Comparison of ENCODE assay signal across 8 mouse cellular contexts in the genomic region with DNA sequence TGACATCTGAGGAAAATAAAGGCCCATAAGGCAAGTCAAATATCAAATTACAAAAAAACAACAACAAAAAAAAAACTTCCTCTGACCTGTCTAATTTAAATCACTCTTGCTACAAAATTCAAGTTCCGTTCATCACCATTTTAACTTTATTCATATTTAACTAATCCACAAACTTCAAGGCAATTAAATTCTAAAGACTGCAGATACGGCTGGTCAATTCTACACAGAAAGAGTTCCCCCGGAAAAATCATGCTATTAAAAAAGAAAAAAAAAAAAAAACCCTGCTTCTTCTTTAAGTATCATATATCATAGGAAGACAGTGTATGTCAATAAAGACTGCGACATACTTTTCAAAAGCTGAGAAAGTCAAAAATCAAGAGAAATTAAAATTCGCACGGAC. TPM values are rescaled to one million over a fixed set of nuclear protein-coding genes. Genes with fewer than 3 reads are reported as not detected.
DNase-seq lines count a peak whose midpoint lies in the region; ATAC-seq and TF ChIP-seq lines count a peak whose summit lies in the region.
"Had no signal": no experiment of that assay in that cellular context is flagged by ENCODE, and none has a peak within 500 bp of the region (broad histone marks: within the 10 kb centered on the region; RNA-seq: fewer than 3 reads in every experiment).

No protein-coding gene starts in this region.

- peak overlapping the region; percentile 73 for H3K4me2 ChIP-seq in lung, postnatal 0 days (replicated peaks; ENCODE audit: low read depth, low read length)
- H3K4me2 ChIP-seq in forebrain, embryonic 12.5 days, result peak overlapping the region; percentile 69
- H3K4me2 ChIP-seq in limb, embryonic 14.5 days (replicated peaks; ENCODE audit: low read depth, low read length, severe bottlenecking), result peak overlapping the region; percentile 43
- peak overlapping the region; percentile 54 for H3K4me2 ChIP-seq in stomach, embryonic 15.5 days

- 15% methylated on average over 6 of the region's 6 CpGs for WGBS in lung, postnatal 0 days
- 26% methylated on average over 6 of the region's 6 CpGs for WGBS in forebrain, embryonic 12.5 days
- WGBS in limb, embryonic 14.5 days, result 15% methylated on average over 6 of the region's 6 CpGs
- 15% methylated on average over 6 of the region's 6 CpGs for WGBS in stomach, embryonic 15.5 days

- intact Hi-C loops in gastrocnemius, postnatal 14 days (cut with DNase I; ENCODE audit: low total_unique reads), result no loop called here

- peak overlapping the region; percentile 97 for H3K4me3 ChIP-seq in lung, postnatal 0 days (ENCODE audit: low read depth, low read length)
- peak overlapping the region; percentile 98 for H3K4me3 ChIP-seq in forebrain, embryonic 12.5 days (replicated peaks)
- H3K4me3 ChIP-seq in limb, embryonic 14.5 days (replicated peaks; ENCODE audit: low read length), result peak overlapping the region; percentile 81
- peak overlapping the region; percentile 100 for H3K4me3 ChIP-seq in stomach, embryonic 15.5 days (replicated peaks)

- H3K9me3 ChIP-seq in lung, postnatal 0 days (ENCODE audit: low read length), result no peaks in the 10 kb centered on the region
- no peaks in the 10 kb centered on the region for H3K9me3 ChIP-seq in forebrain, embryonic 12.5 days
- no peaks in the 10 kb centered on the region for H3K9me3 ChIP-seq in limb, embryonic 14.5 days (ENCODE audit: control insufficient read depth, low read length)
- no peaks in the 10 kb centered on the region for H3K9me3 ChIP-seq in stomach, embryonic 15.5 days

- no peak for TF ChIP-seq CTCF in lung, postnatal 0 days (IDR thresholded peaks at IDR 0.05)

- peak overlapping the region; percentile 100 for H3K27ac ChIP-seq in lung, postnatal 0 days (ENCODE audit: low read length)
- H3K27ac ChIP-seq in forebrain, embryonic 12.5 days, result peak overlapping the region; percentile 98; the same call in 1 of the 2 replicates
- H3K27ac ChIP-seq in limb, embryonic 14.5 days (replicated peaks; ENCODE audit: low read depth, low read length), result no peak overlapping the region; the same call in 1 of the 2 replicates
- H3K27ac ChIP-seq in stomach, embryonic 15.5 days, result peak overlapping the region; percentile 98

- ATAC-seq in lung, postnatal 0 days, result no peak
- no peak for ATAC-seq in forebrain, embryonic 12.5 days (ENCODE audit: low FRiP score)
- ATAC-seq in limb, embryonic 14.5 days (ENCODE audit: low FRiP score, low read depth), result no peak
- no peak for ATAC-seq in stomach, embryonic 15.5 days (ENCODE audit: insufficient read depth, low FRiP score, low read depth)

- peaks cover 25% of the 10 kb centered on the region; the same call in 1 of the 2 replicates for H3K36me3 ChIP-seq in lung, postnatal 0 days (ENCODE audit: insufficient read depth, low read length)
- peaks cover 36% of the 10 kb centered on the region for H3K36me3 ChIP-seq in forebrain, embryonic 12.5 days (replicated peaks)
- peaks cover 40% of the 10 kb centered on the region for H3K36me3 ChIP-seq in limb, embryonic 14.5 days (ENCODE audit: control insufficient read depth, insufficient read depth, low read length)
- H3K36me3 ChIP-seq in stomach, embryonic 15.5 days, result peaks cover 11% of the 10 kb centered on the region

- TF ChIP-seq POLR2A in limb, embryonic 14.5 days (IDR thresholded peaks at IDR 0.05; ENCODE audit: borderline replicate concordance, extremely low read depth, insufficient read depth, insufficient read length), result no peak

- TF ChIP-seq EP300 in lung, postnatal 0 days (IDR thresholded peaks at IDR 0.05), result no peak

- H3K4me1 ChIP-seq in lung, postnatal 0 days (ENCODE audit: insufficient read depth, low read depth, low read length), result peaks cover 8% of the 10 kb centered on the region; the same call in 1 of the 2 replicates
- H3K4me1 ChIP-seq in forebrain, embryonic 12.5 days, result peaks cover 15% of the 10 kb centered on the region
- peaks cover 8% of the 10 kb centered on the region for H3K4me1 ChIP-seq in limb, embryonic 14.5 days (ENCODE audit: control insufficient read depth, insufficient read depth, low read length)
- peaks cover 12% of the 10 kb centered on the region for H3K4me1 ChIP-seq in stomach, embryonic 15.5 days

- no peaks in the 10 kb centered on the region for H3K27me3 ChIP-seq in lung, postnatal 0 days (replicated peaks; ENCODE audit: insufficient read depth, low read length)
- H3K27me3 ChIP-seq in forebrain, embryonic 12.5 days, result no peaks in the 10 kb centered on the region
- H3K27me3 ChIP-seq in limb, embryonic 14.5 days (ENCODE audit: control insufficient read depth, insufficient read depth, low read length), result no peaks in the 10 kb centered on the region
- no peaks in the 10 kb centered on the region for H3K27me3 ChIP-seq in stomach, embryonic 15.5 days (replicated peaks)

- peak overlapping the region; percentile 99 for H3K9ac ChIP-seq in lung, postnatal 0 days (replicated peaks; ENCODE audit: low read depth)
- H3K9ac ChIP-seq in forebrain, embryonic 12.5 days, result peak overlapping the region; percentile 98
- peak overlapping the region; percentile 97 for H3K9ac ChIP-seq in limb, embryonic 14.5 days (ENCODE audit: low read depth, low read length, severe bottlenecking)
- H3K9ac ChIP-seq in stomach, embryonic 15.5 days, result peak overlapping the region; percentile 97

- DNase-seq in lung, postnatal 0 days (ENCODE audit: low spot score), result no peak
- no peak for DNase-seq in lung, postnatal 14 days
- no peak for DNase-seq in limb, embryonic 14.5 days (ENCODE audit: low spot score)
- DNase-seq in gastrocnemius, postnatal 14 days, result no peak
- no peak for DNase-seq in gastrocnemius, postnatal 10 days
- DNase-seq: kidney, postnatal 36 days had no signal

RNA-seq across cellular contexts. Expression of a gene that starts 1.0 kb away (rescaled TPM):
- 35.8 and 40.0 TPM in 2 replicates for polyA plus RNA-seq in lung, postnatal 0 days (2015; fragmentation: Nextera tagmentation; extraction: Ambion mirVana)
- polyA plus RNA-seq in forebrain, embryonic 12.5 days (2016; fragmentation: Nextera tagmentation; extraction: Ambion mirVana), result 45.4 and 49.6 TPM in 2 replicates
- 25.6 and 33.9 TPM in 2 replicates for polyA plus RNA-seq in limb, embryonic 14.5 days (2012; rRNA removed)
- polyA plus RNA-seq in limb, embryonic 14.5 days (2014; fragmentation: Nextera tagmentation; extraction: Ambion mirVana), result 38.6 and 40.3 TPM in 2 replicates
- 38.2 TPM in 2 replicates for polyA plus RNA-seq in stomach, embryonic 15.5 days (2015; fragmentation: Nextera tagmentation; extraction: Ambion mirVana)
- total RNA-seq in gastrocnemius, postnatal 14 days (2021), result 10 to 100 TPM; 24.3 to 26.6 TPM
- 10 to 100 TPM; 27.3 to 34.7 TPM for total RNA-seq in gastrocnemius, postnatal 10 days (2021)

RNA-seq across cellular contexts. Expression of a gene that starts 17.9 kb away (rescaled TPM):
- polyA plus RNA-seq in lung, postnatal 0 days (2015; fragmentation: Nextera tagmentation; extraction: Ambion mirVana), result 2.2 TPM in 1 of 2 replicates, not detected in the other
- polyA plus RNA-seq in forebrain, embryonic 12.5 days (2016; fragmentation: Nextera tagmentation; extraction: Ambion mirVana), result 1.7 TPM in 1 of 2 replicates, not detected in the other
- polyA plus RNA-seq in limb, embryonic 14.5 days (2012; rRNA removed), result not detected in 2 replicates
- 4.4 TPM in 1 of 2 replicates, not detected in the other for polyA plus RNA-seq in limb, embryonic 14.5 days (2014; fragmentation: Nextera tagmentation; extraction: Ambion mirVana)
- 2.5 TPM in 1 of 2 replicates, not detected in the other for polyA plus RNA-seq in stomach, embryonic 15.5 days (2015; fragmentation: Nextera tagmentation; extraction: Ambion mirVana)
- not detected for total RNA-seq in gastrocnemius, postnatal 14 days (2021)
- total RNA-seq in gastrocnemius, postnatal 10 days (2021), result not detected
